Mouse (Mus musculus) spleen, embryonic (tissue): ENCODE data around the gene B3gnt2.

Source experiments
- CTCF ChIA-PET: fragments of 350-600 bp; sonication (Branson Sonifier 250); formaldehyde crosslinking; loops from one replicate; lab custom pipeline; 2022; lab: Charles Lee

B3gnt2 gene

GRCm38 (mm10) chr11:22850077-22850476 lies 10.7 kb downstream of the B3gnt2 start:
- CTCF ChIA-PET = interaction anchor here (1.0 kb wide), 1 partner anchor 60 kb away, joined by 4 read pairs; no protein-coding TSS in a partner anchor

GRCm38 (mm10) chr11:22848649-22849195 lies 12.0 kb downstream of the B3gnt2 start:
- CTCF ChIA-PET = interaction anchor here (0.7 kb wide), 1 partner anchor 8 kb away, joined by 3 read pairs; no protein-coding TSS in a partner anchor

- CTCF ChIA-PET = interaction anchor here (0.7 kb wide), 1 partner anchor 9 kb away, joined by 3 read pairs; no protein-coding TSS in a partner anchor
Measured at GRCm38 (mm10) chr11:22847732-22848648, 12.8 kb downstream of the B3gnt2 start.

- CTCF ChIA-PET = no interaction called here
Measured at GRCm38 (mm10) chr11:22846960-22847731, 13.6 kb downstream of the B3gnt2 start.

GRCm38 (mm10) chr11:22846093-22846835 lies 14.5 kb downstream of the B3gnt2 start:
- CTCF ChIA-PET = no interaction called here

GRCm38 (mm10) chr11:22844754-22845718 lies 15.7 kb downstream of the B3gnt2 start:
- CTCF ChIA-PET = interaction anchor here (0.6 to 0.7 kb wide), 2 partner anchors 150 to 208 kb away, joined by 3 to 6 read pairs; no protein-coding TSS in a partner anchor

GRCm38 (mm10) chr11:22839456-22839855 lies 21.3 kb downstream of the B3gnt2 start:
- CTCF ChIA-PET = interaction anchor here (0.6 kb wide), 1 partner anchor 1283 kb away, joined by 4 read pairs; no protein-coding TSS in a partner anchor

GRCm38 (mm10) chr11:22838361-22838760 lies 22.4 kb downstream of the B3gnt2 start:
- CTCF ChIA-PET = interaction anchor here (0.6 kb wide), 2 partner anchors 119 to 1191 kb away, joined by 3 to 5 read pairs; no protein-coding TSS in a partner anchor

- CTCF ChIA-PET = no interaction called here
Measured at GRCm38 (mm10) chr11:22836269-22836668, 24.5 kb downstream of the B3gnt2 start.

GRCm38 (mm10) chr11:22832600-22832999 lies 28.2 kb downstream of the B3gnt2 start:
- CTCF ChIA-PET = no interaction called here

- CTCF ChIA-PET = no interaction called here
Measured at GRCm38 (mm10) chr11:22831916-22832315, 28.8 kb downstream of the B3gnt2 start.

GRCm38 (mm10) chr11:22830684-22831083 lies 30.1 kb downstream of the B3gnt2 start:
- CTCF ChIA-PET = interaction anchor here (0.5 to 0.7 kb wide), 2 partner anchors 45 to 159 kb away, joined by 3 to 11 read pairs; no protein-coding TSS in a partner anchor

- CTCF ChIA-PET = no interaction called here
Measured at GRCm38 (mm10) chr11:22830179-22830611, 30.6 kb downstream of the B3gnt2 start.

GRCm38 (mm10) chr11:22828988-22829632 lies 31.7 kb downstream of the B3gnt2 start:
- CTCF ChIA-PET = no interaction called here

GRCm38 (mm10) chr11:22827514-22828080 lies 33.2 kb downstream of the B3gnt2 start:
- CTCF ChIA-PET = interaction anchor here (0.8 kb wide), 1 partner anchor 25 kb away, joined by 3 read pairs; no protein-coding TSS in a partner anchor

- CTCF ChIA-PET = no interaction called here
Measured at GRCm38 (mm10) chr11:22826665-22827064, 34.1 kb downstream of the B3gnt2 start.

GRCm38 (mm10) chr11:22826051-22826450 lies 34.7 kb downstream of the B3gnt2 start:
- CTCF ChIA-PET = no interaction called here

GRCm38 (mm10) chr11:22825548-22825947 lies 35.2 kb downstream of the B3gnt2 start:
- CTCF ChIA-PET = no interaction called here
